Mouse (Mus musculus) hindbrain, embryonic 11.5 days (tissue): ENCODE data around the gene Txndc8. TPM values are rescaled to one million over a fixed set of nuclear protein-coding genes. Genes with fewer than 3 reads are reported as not detected.

ENCODE experiments used
- ATAC-seq: fragments of 200-750 bp; cut with Nextera tagmentation; 2 replicates; pipeline ENCODE4 v1.8.0; 2017; ENCODE audit warnings: mild to moderate bottlenecking, moderate TSS enrichment, moderate library complexity; ENCODE audit not compliant: low FRiP score
- DNase-seq: peaks from one replicate; pipeline ENCODE4 v3.0.0-alpha.2; 2015; ENCODE audit warnings: low spot score
- H3K27ac ChIP-seq: fragments of 300-500 bp; sonication (generic); 2 replicates; pipeline ENCODE4 v1.5.1; 2014; ENCODE audit warnings: mild to moderate bottlenecking, low read depth, low read length
- H3K27me3 ChIP-seq: fragments of 300-500 bp; sonication (generic); 2 replicates; pipeline ENCODE4 v1.6.1; 2014; ENCODE audit warnings: mild to moderate bottlenecking, low read length, moderate library complexity, mixed read lengths; ENCODE audit not compliant: control insufficient read depth, insufficient read depth
- H3K36me3 ChIP-seq: fragments of 300-500 bp; sonication (generic); 2 replicates; pipeline ENCODE4 v1.6.1; 2014; ENCODE audit warnings: mild to moderate bottlenecking, low read length, moderate library complexity, mixed read lengths; ENCODE audit not compliant: control insufficient read depth, insufficient read depth
- H3K4me1 ChIP-seq: fragments of 300-500 bp; sonication (generic); replicated peaks from 2 replicates; pipeline ENCODE4 v1.6.1; 2014; ENCODE audit warnings: low read length, mixed read lengths; ENCODE audit not compliant: control insufficient read depth, insufficient read depth
- H3K4me2 ChIP-seq: fragments of 300-500 bp; sonication (generic); replicated peaks from 2 replicates; pipeline ENCODE4 v1.6.1; 2014; ENCODE audit warnings: mild to moderate bottlenecking, low read depth, low read length
- H3K4me3 ChIP-seq: fragments of 300-500 bp; sonication (generic); 2 replicates; pipeline ENCODE4 v1.5.1; 2014; ENCODE audit warnings: low read depth, low read length
- H3K9ac ChIP-seq: fragments of 300-500 bp; sonication (generic); 2 replicates; pipeline ENCODE4 v1.6.1; 2014; ENCODE audit warnings: low read depth, low read length
- H3K9me3 ChIP-seq: fragments of 300-500 bp; sonication (generic); 2 replicates; pipeline ENCODE4 v1.6.1; 2016; ENCODE audit warnings: low read length; ENCODE audit not compliant: control insufficient read depth
- WGBS: fragments of 180-500 bp; shearing (Covaris S2); extraction: QIAGEN DNeasy Blood & Tissue Kit; methylation state at CpG from one replicate; pipeline ENCODE4 v1.1.7; 2014; 5-methylcytosine and 5-hydroxymethylcytosine counted together
- polyA plus RNA-seq: library from polyadenylated mRNA; unstranded; fragments of >200 nt; fragmentation: Nextera tagmentation; extraction: Ambion mirVana; gene quantifications from 2 replicates; pipeline ENCODE4 v1.2.1, GENCODE M21; 2014

Gene Txndc8
- polyA plus RNA-seq, 1 experiment from 2014 or later, result not detected

GRCm38 (mm10) chr4:57953796-57954195, 55.1 kb downstream of the Txndc8 start:
- Histone ChIP-seq H3K4me3 (no peak overlapping the region), H3K27ac (no peak overlapping the region), H3K4me2 (no peak overlapping the region), H3K9ac (no peak overlapping the region), H3K9me3 (no peaks in the 10 kb centered on the region), H3K27me3 (no peaks in the 10 kb centered on the region), H3K36me3 (peaks cover 6% of the 10 kb centered on the region; the same call in 1 of the 2 replicates), H3K4me1 (0 out of 2 replicates have a peak, but pooled peaks cover 3% of the 10 kb centered on the region)
- ATAC-seq (no peak), DNase-seq (no peak)
- WGBS, result 89% methylated on average over 7 of the region's 7 CpGs

- H3K27me3 ChIP-seq, result no peaks in the 10 kb centered on the region
- H3K4me1 ChIP-seq, result 0 out of 2 replicates have a peak, but pooled peaks cover 3% of the 10 kb centered on the region
- H3K9ac ChIP-seq, result no peak overlapping the region
- peaks cover 6% of the 10 kb centered on the region; the same call in 1 of the 2 replicates for H3K36me3 ChIP-seq
- H3K4me2 ChIP-seq, result no peak overlapping the region
- H3K27ac ChIP-seq, result no peak overlapping the region
- ATAC-seq (no peak), DNase-seq (no peak)
- no peak overlapping the region for H3K4me3 ChIP-seq
- H3K9me3 ChIP-seq, result no peaks in the 10 kb centered on the region
- WGBS, result 100% methylated on average over 1 of the region's 1 CpGs
Measured at GRCm38 (mm10) chr4:57952891-57953290, 56.0 kb downstream of the Txndc8 start.

- no peak for ATAC-seq
- no peaks in the 10 kb centered on the region for H3K9me3 ChIP-seq
- no peak overlapping the region for H3K4me3 ChIP-seq
- no peak overlapping the region for H3K9ac ChIP-seq
- H3K36me3 ChIP-seq, result peaks cover 11% of the 10 kb centered on the region
- WGBS, result 99% methylated on average over 3 of the region's 3 CpGs
- no peak overlapping the region for H3K4me2 ChIP-seq
- no peaks in the 10 kb centered on the region for H3K27me3 ChIP-seq
- no peak for DNase-seq
- H3K4me1 ChIP-seq, result 0 out of 2 replicates have a peak, but pooled peaks cover 3% of the 10 kb centered on the region
- no peak overlapping the region for H3K27ac ChIP-seq
Measured at GRCm38 (mm10) chr4:57952416-57952815, 56.5 kb downstream of the Txndc8 start.

- no peak for ATAC-seq
- no peaks in the 10 kb centered on the region for H3K9me3 ChIP-seq
- H3K9ac ChIP-seq, result no peak overlapping the region
- H3K27me3 ChIP-seq, result no peaks in the 10 kb centered on the region
- peaks cover 11% of the 10 kb centered on the region for H3K36me3 ChIP-seq
- no peak overlapping the region for H3K4me2 ChIP-seq
- H3K4me1 ChIP-seq, result no peaks in the 10 kb centered on the region
- H3K4me3 ChIP-seq, result no peak overlapping the region
- 92% methylated on average over 6 of the region's 6 CpGs for WGBS
- H3K27ac ChIP-seq, result no peak overlapping the region
- no peak for DNase-seq
Measured at GRCm38 (mm10) chr4:57949866-57950265, 59.1 kb downstream of the Txndc8 start.

- no peak for DNase-seq
- peaks cover 11% of the 10 kb centered on the region for H3K36me3 ChIP-seq
- 94% methylated on average over 4 of the region's 4 CpGs for WGBS
Measured at GRCm38 (mm10) chr4:57947476-57947875, 61.4 kb downstream of the Txndc8 start.

GRCm38 (mm10) chr4:57947036-57947435, 61.9 kb downstream of the Txndc8 start:
- DNase-seq (no peak), ATAC-seq (no peak)
- Histone ChIP-seq H3K4me1 (no peaks in the 10 kb centered on the region), H3K27ac (no peak overlapping the region), H3K9me3 (no peaks in the 10 kb centered on the region), H3K27me3 (no peaks in the 10 kb centered on the region), H3K36me3 (peaks cover 11% of the 10 kb centered on the region), H3K4me3 (no peak overlapping the region), H3K9ac (no peak overlapping the region), H3K4me2 (no peak overlapping the region)
- WGBS, result 76% methylated on average over 10 of the region's 10 CpGs

More at GRCm38 (mm10) chr4:57947476-57947875, 61.4 kb downstream of the Txndc8 start:
- Histone ChIP-seq H3K4me3 (no peak overlapping the region), H3K27ac (no peak overlapping the region), H3K9me3 (no peaks in the 10 kb centered on the region), H3K9ac (no peak overlapping the region), H3K4me1 (no peaks in the 10 kb centered on the region), H3K27me3 (no peaks in the 10 kb centered on the region), H3K4me2 (no peak overlapping the region)
- ATAC-seq, result no peak

GRCm38 (mm10) chr4:57942892-57943291, 66.0 kb downstream of the Txndc8 start:
- Histone ChIP-seq H3K9ac (no peak overlapping the region), H3K4me1 (no peaks in the 10 kb centered on the region), H3K4me3 (no peak overlapping the region), H3K9me3 (no peaks in the 10 kb centered on the region), H3K27me3 (no peaks in the 10 kb centered on the region), H3K36me3 (peaks cover 5% of the 10 kb centered on the region; the same call in 1 of the 2 replicates), H3K4me2 (no peak overlapping the region), H3K27ac (no peak overlapping the region)
- ATAC-seq (no peak), DNase-seq (no peak)
- WGBS, result 91% methylated on average over 2 of the region's 2 CpGs

- Histone ChIP-seq H3K4me3 (no peak overlapping the region), H3K9ac (no peak overlapping the region), H3K27me3 (no peaks in the 10 kb centered on the region), H3K4me2 (no peak overlapping the region), H3K27ac (no peak overlapping the region), H3K4me1 (no peaks in the 10 kb centered on the region), H3K36me3 (no peaks in the 10 kb centered on the region), H3K9me3 (no peaks in the 10 kb centered on the region)
- WGBS, result 91% methylated on average over 4 of the region's 4 CpGs
- ATAC-seq, result no peak
- no peak for DNase-seq
Measured at GRCm38 (mm10) chr4:57940631-57941030, 68.3 kb downstream of the Txndc8 start.

GRCm38 (mm10) chr4:57937292-57937691, 71.6 kb downstream of the Txndc8 start:
- Histone ChIP-seq H3K27ac (no peak overlapping the region), H3K9me3 (no peaks in the 10 kb centered on the region), H3K4me2 (no peak overlapping the region), H3K9ac (no peak overlapping the region), H3K27me3 (no peaks in the 10 kb centered on the region), H3K4me1 (no peaks in the 10 kb centered on the region), H3K36me3 (no peaks in the 10 kb centered on the region), H3K4me3 (no peak overlapping the region)
- DNase-seq (no peak), ATAC-seq (no peak)
- WGBS, result 88% methylated on average over 6 of the region's 6 CpGs
